Mouse (Mus musculus) embryonic facial prominence, embryonic 11.5 days (tissue): ENCODE results near the gene Lig1. TPM values are rescaled to one million over a fixed set of nuclear protein-coding genes. Genes with fewer than 3 reads are reported as not detected.

ENCODE experiments used
- ATAC-seq: fragments of 200-750 bp; cut with Nextera tagmentation; replicated peaks from 2 replicates; pipeline ENCODE4 v1.8.0; 2017; ENCODE audit warnings: low read depth; ENCODE audit not compliant: insufficient number of reproducible peaks, low FRiP score, low TSS enrichment
- DNase-seq: peaks from one replicate; pipeline ENCODE4 v3.0.0-alpha.2; 2015; ENCODE audit warnings: low spot score
- H3K27ac ChIP-seq: fragments of 300-500 bp; sonication (generic); replicated peaks from 2 replicates; pipeline ENCODE4 v1.5.1; 2014; ENCODE audit warnings: mild to moderate bottlenecking, low read depth, low read length, control low read depth
- H3K27me3 ChIP-seq: fragments of 300-500 bp; sonication (generic); 2 replicates; pipeline ENCODE4 v1.6.1; 2014; ENCODE audit warnings: mild to moderate bottlenecking, low read length, moderate library complexity, mixed read lengths; ENCODE audit not compliant: control insufficient read depth, insufficient read depth
- H3K36me3 ChIP-seq: fragments of 300-500 bp; sonication (generic); replicated peaks from 2 replicates; pipeline ENCODE4 v1.6.1; 2014; ENCODE audit warnings: low read depth, mild to moderate bottlenecking, low read length, moderate library complexity, mixed read lengths; ENCODE audit not compliant: control insufficient read depth, insufficient read depth
- H3K4me1 ChIP-seq: fragments of 300-500 bp; sonication (generic); 2 replicates; pipeline ENCODE4 v1.6.1; 2014; ENCODE audit warnings: low read length, mixed read lengths; ENCODE audit not compliant: control insufficient read depth, insufficient read depth
- H3K4me2 ChIP-seq: fragments of 300-500 bp; sonication (generic); 2 replicates; pipeline ENCODE4 v1.6.1; 2014; ENCODE audit warnings: low read depth, mild to moderate bottlenecking, control low read depth, low read length, moderate library complexity
- H3K4me3 ChIP-seq: fragments of 300-500 bp; sonication (generic); 2 replicates; pipeline ENCODE4 v1.5.1; 2014; ENCODE audit warnings: low read depth, low read length, control low read depth
- H3K9ac ChIP-seq: fragments of 300-500 bp; sonication (generic); replicated peaks from 2 replicates; pipeline ENCODE4 v1.6.1; 2014; ENCODE audit warnings: mild to moderate bottlenecking, control low read depth, low read length
- H3K9me3 ChIP-seq: fragments of 300-500 bp; sonication (generic); replicated peaks from 2 replicates; pipeline ENCODE4 v1.6.1; 2016; ENCODE audit warnings: mild to moderate bottlenecking, low read length, inconsistent platforms, mixed read lengths; ENCODE audit not compliant: control insufficient read depth
- WGBS: fragments of 180-500 bp; shearing (Covaris S2); extraction: QIAGEN DNeasy Blood & Tissue Kit; methylation state at CpG from one replicate; pipeline ENCODE4 v1.1.7; 2014; 5-methylcytosine and 5-hydroxymethylcytosine counted together
- polyA plus RNA-seq: library from polyadenylated mRNA; unstranded; fragments of >200 nt; fragmentation: Nextera tagmentation; extraction: Ambion mirVana; gene quantifications from 2 replicates; pipeline ENCODE4 v1.2.1, GENCODE M21; 2014

Gene Lig1
- polyA plus RNA-seq, 1 experiment from 2014 or later: 150 TPM

DNA sequence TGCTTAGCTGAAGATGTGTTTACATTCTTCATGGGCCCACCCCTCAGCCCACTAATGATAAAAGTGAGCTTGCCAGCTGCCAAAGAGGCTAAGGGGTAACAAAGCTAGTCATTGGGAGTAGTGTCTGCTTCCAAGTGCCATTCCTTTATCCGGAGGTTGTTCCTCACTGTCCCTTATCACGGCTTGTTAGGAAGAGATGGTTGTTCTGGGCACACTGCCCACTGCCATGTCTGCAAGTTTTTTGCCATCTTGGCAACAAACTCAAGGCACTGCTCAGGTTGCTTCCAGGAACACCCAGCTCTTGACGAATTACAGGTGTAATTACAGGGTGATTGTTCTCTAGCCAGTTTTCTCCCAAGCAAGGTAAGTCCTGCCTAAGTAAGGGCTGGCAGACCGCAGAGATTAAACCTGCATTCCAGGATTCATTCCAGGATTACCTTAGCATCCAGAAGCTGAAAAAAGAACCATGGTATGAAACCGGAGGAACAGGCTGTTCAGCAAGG, 37.1 kb downstream of the Lig1 start:
- DNase-seq: peak; percentile 16
- Histone ChIP-seq H3K36me3 (no peaks in the 10 kb centered on the region), H3K4me2 (no peak overlapping the region), H3K9me3 (no peaks in the 10 kb centered on the region), H3K9ac (no peak overlapping the region), H3K27ac (no peak overlapping the region), H3K4me1 (no peaks in the 10 kb centered on the region), H3K27me3 (no peaks in the 10 kb centered on the region), H3K4me3 (no peak overlapping the region)
- 87% methylated on average over 5 of the region's 5 CpGs for WGBS
- no peak for ATAC-seq

DNA sequence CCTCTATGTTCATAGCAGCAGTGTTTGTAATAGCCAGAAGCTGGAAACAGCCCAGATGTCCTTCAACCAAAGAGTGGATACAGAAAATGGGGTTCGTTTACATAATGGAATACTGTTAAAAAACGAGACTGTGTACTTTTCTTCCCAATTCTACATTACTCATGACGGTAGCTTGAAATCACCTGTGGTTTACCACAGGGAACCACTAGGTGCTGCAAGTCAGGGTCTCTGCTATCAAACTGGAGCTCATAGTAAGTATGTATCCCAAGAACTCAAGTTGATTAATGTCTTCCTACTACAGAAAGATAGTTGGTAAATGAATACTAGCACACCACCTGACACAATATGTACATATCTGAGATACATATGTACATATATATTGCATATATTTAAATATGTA, 44.3 kb downstream of the Lig1 start:
- no peak overlapping the region for H3K27ac ChIP-seq
- no peak overlapping the region for H3K4me3 ChIP-seq
- no peaks in the 10 kb centered on the region for H3K36me3 ChIP-seq
- 91% methylated on average over 3 of the region's 3 CpGs for WGBS
- no peaks in the 10 kb centered on the region for H3K27me3 ChIP-seq
- ATAC-seq (no peak), DNase-seq (no peak)
- H3K9ac ChIP-seq: no peak overlapping the region
- no peaks in the 10 kb centered on the region for H3K9me3 ChIP-seq
- no peaks in the 10 kb centered on the region for H3K4me1 ChIP-seq
- no peak overlapping the region for H3K4me2 ChIP-seq

DNA sequence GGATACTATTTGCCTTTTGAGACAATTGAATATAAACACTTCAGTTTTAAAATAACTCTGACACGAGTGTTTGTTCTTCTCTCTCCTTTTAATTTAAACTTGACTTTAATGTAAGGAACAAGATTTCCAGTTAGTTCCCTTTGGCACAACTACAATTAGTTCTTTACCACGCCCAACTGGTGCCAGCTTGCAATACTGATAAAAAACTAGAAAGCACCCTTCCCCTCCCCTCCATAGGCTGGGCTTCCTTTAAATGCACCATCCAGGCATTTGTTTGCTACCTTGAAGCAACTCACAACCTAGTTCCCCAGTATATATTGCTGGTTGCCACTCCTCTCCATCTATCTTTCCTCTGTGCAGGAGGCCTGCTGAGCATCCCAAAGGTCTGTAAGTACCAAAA, 47.2 kb downstream of the Lig1 start, which contains the start of gene Pla2g4c:
Gene Pla2g4c (plus strand): TSS at position 340 of the 400 bp plus-strand sequence.
- H3K4me2 ChIP-seq: no peak within 1 kb of the TSS
- ATAC-seq (no peak), DNase-seq (no peak)
- no peaks in the 10 kb centered on the region for H3K4me1 ChIP-seq
- WGBS: 86% methylated on average over 2 of the region's 2 CpGs
- H3K36me3 ChIP-seq: no peaks in the 10 kb centered on the region
- no peak within 1 kb of the TSS for H3K4me3 ChIP-seq
- H3K9ac ChIP-seq: no peak within 1 kb of the TSS
- H3K27ac ChIP-seq: no peak within 1 kb of the TSS
- no peaks in the 10 kb centered on the region for H3K27me3 ChIP-seq
- no peaks in the 10 kb centered on the region for H3K9me3 ChIP-seq

DNA sequence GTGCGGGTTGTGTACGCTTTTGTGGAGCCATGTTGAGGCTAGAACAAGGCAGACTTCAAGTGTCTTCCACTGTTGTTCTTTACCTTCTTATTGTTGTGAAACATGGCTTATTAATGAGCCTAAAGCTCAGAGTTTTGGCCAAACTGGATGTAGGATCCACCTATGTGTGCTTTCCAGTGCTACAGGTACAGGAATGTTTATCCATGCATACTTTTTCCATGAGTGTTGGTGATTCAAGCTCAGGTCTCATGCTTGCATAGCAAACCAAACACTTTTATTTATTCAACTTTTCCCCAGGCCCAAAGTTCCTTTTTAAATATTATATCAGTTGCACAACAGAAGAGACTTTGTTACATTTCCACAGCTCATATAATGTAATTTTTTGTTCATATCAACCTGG, 53.5 kb downstream of the Lig1 start:
- no peaks in the 10 kb centered on the region for H3K36me3 ChIP-seq
- H3K4me3 ChIP-seq: no peak overlapping the region
- H3K9ac ChIP-seq: no peak overlapping the region
- H3K4me1 ChIP-seq: no peaks in the 10 kb centered on the region
- no peak overlapping the region for H3K27ac ChIP-seq
- ATAC-seq: no peak
- no peaks in the 10 kb centered on the region for H3K9me3 ChIP-seq
- no peak for DNase-seq
- WGBS: 93% methylated on average over 2 of the region's 2 CpGs
- H3K27me3 ChIP-seq: no peaks in the 10 kb centered on the region
- H3K4me2 ChIP-seq: no peak overlapping the region

DNA sequence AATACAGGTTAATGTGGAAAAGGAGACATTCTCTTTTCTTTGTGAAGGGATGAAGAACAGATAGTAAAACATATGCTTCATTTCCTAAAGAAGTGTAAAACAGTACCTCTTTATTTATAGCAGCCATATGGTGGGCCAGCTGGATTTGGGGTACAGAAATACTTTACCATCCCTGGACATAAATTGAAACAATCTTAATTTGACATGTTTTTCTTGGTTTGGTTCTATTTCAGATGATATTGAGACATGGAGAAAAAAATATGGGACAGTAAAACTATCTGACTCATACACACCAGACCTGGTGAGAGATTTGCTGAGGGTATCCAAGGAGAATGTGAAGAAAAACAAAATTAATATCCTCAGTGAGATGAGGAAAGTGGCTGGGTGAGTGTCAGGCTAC, 78.9 kb downstream of the Lig1 start:
- DNase-seq: no peak
- Histone ChIP-seq H3K4me2 (no peak overlapping the region), H3K9ac (no peak overlapping the region), H3K27ac (no peak overlapping the region), H3K27me3 (no peaks in the 10 kb centered on the region), H3K4me3 (no peak overlapping the region), H3K9me3 (no peaks in the 10 kb centered on the region), H3K36me3 (peaks cover 4% of the 10 kb centered on the region), H3K4me1 (no peaks in the 10 kb centered on the region)
- no peak for ATAC-seq

Other genes starting within 250 kb of the Lig1 start
- 107 and 116 TPM in 2 replicates for gene Chmp2a, start 242.5 kb upstream of the Lig1 start, polyA plus RNA-seq
- gene Ube2m, start 239.0 kb upstream of the Lig1 start, polyA plus RNA-seq: 172 and 177 TPM in 2 replicates
- 1.2 and 1.6 TPM in 2 replicates for gene Mzf1, start 222.5 kb upstream of the Lig1 start, polyA plus RNA-seq
- gene Vmn1r85, start 182.1 kb upstream of the Lig1 start, polyA plus RNA-seq: not detected in 2 replicates
- not detected in 2 replicates for gene Vmn1r86, start 157.4 kb upstream of the Lig1 start, polyA plus RNA-seq
- gene Vmn1r87, start 137.1 kb upstream of the Lig1 start, polyA plus RNA-seq: not detected in 2 replicates
- gene Vmn1r88, start 117.7 kb upstream of the Lig1 start, polyA plus RNA-seq: not detected in 2 replicates
- not detected in 2 replicates for gene Vmn1r89, start 64.3 kb upstream of the Lig1 start, polyA plus RNA-seq
- gene Zswim9, start 1.4 kb downstream of the Lig1 start, polyA plus RNA-seq: 5.0 and 5.1 TPM in 2 replicates
- gene Pla2g4c, start 47.4 kb downstream of the Lig1 start, polyA plus RNA-seq: 1.1 and 1.6 TPM in 2 replicates
- gene Cabp5, start 120.8 kb downstream of the Lig1 start, polyA plus RNA-seq: not detected in 2 replicates
- gene Bsph1, start 173.6 kb downstream of the Lig1 start, polyA plus RNA-seq: not detected in 2 replicates